Mouse (Mus musculus): ENCODE data around the gene Poldip2. TPM values are rescaled to one million over a fixed set of nuclear protein-coding genes. Genes with fewer than 3 reads are reported as not detected.

Gene Poldip2
- polyA plus RNA-seq, 1 experiment from 2014 or later = 165 TPM

- 95% methylated on average over 7 of the region's 7 CpGs for WGBS
- H3K4me3 ChIP-seq (replicated peaks; ENCODE audit: low read depth, low read length) = no peak overlapping the region
- H3K4me1 ChIP-seq (ENCODE audit: control insufficient read depth, insufficient read depth, low read length) = peaks cover 8% of the 10 kb centered on the region
- H3K27ac ChIP-seq (replicated peaks; ENCODE audit: low read depth, low read length) = no peak overlapping the region
- DNase-seq = peak; percentile 40
- no peaks in the 10 kb centered on the region for H3K27me3 ChIP-seq (ENCODE audit: control insufficient read depth, insufficient read depth, low read length)
- no peak for ATAC-seq (ENCODE audit: low FRiP score, low TSS enrichment)
- no peak overlapping the region for H3K4me2 ChIP-seq (ENCODE audit: low read length)
- H3K9me3 ChIP-seq (ENCODE audit: control insufficient read depth, low read length) = no peaks in the 10 kb centered on the region
- peaks cover 47% of the 10 kb centered on the region for H3K36me3 ChIP-seq (ENCODE audit: control insufficient read depth, insufficient read depth, low read length)
- H3K9ac ChIP-seq (replicated peaks; ENCODE audit: low read length) = no peak overlapping the region
These were observed 32.6 kb downstream of the Poldip2 start for GRCm38 (mm10) chr11:78544449-78545111.

- ATAC-seq (ENCODE audit: low FRiP score, low TSS enrichment) = no peak
- no peak for DNase-seq
- Histone ChIP-seq H3K9ac (replicated peaks; ENCODE audit: low read length) (no peak overlapping the region), H3K27ac (replicated peaks; ENCODE audit: low read depth, low read length) (no peak overlapping the region), H3K27me3 (ENCODE audit: control insufficient read depth, insufficient read depth, low read length) (no peaks in the 10 kb centered on the region), H3K36me3 (ENCODE audit: control insufficient read depth, insufficient read depth, low read length) (peaks cover 41% of the 10 kb centered on the region), H3K4me2 (ENCODE audit: low read length) (no peak overlapping the region), H3K4me1 (ENCODE audit: control insufficient read depth, insufficient read depth, low read length) (peaks cover 11% of the 10 kb centered on the region), H3K4me3 (replicated peaks; ENCODE audit: low read depth, low read length) (no peak overlapping the region), H3K9me3 (ENCODE audit: control insufficient read depth, low read length) (no peaks in the 10 kb centered on the region)
- WGBS = 86% methylated on average over 8 of the region's 8 CpGs
These were observed 33.2 kb downstream of the Poldip2 start for GRCm38 (mm10) chr11:78545181-78545580.

GRCm38 (mm10) chr11:78547718-78548460, 35.9 kb downstream of the Poldip2 start:
- Histone ChIP-seq H3K4me3 (replicated peaks; ENCODE audit: low read depth, low read length) (no peak overlapping the region), H3K27me3 (ENCODE audit: control insufficient read depth, insufficient read depth, low read length) (no peaks in the 10 kb centered on the region), H3K36me3 (ENCODE audit: control insufficient read depth, insufficient read depth, low read length) (peaks cover 22% of the 10 kb centered on the region), H3K27ac (replicated peaks; ENCODE audit: low read depth, low read length) (no peak overlapping the region), H3K4me2 (ENCODE audit: low read length) (no peak overlapping the region), H3K4me1 (ENCODE audit: control insufficient read depth, insufficient read depth, low read length) (peaks cover 11% of the 10 kb centered on the region), H3K9ac (replicated peaks; ENCODE audit: low read length) (no peak overlapping the region), H3K9me3 (ENCODE audit: control insufficient read depth, low read length) (no peaks in the 10 kb centered on the region)
- no peak for ATAC-seq (ENCODE audit: low FRiP score, low TSS enrichment)
- WGBS = 97% methylated on average over 2 of the region's 2 CpGs
- DNase-seq = no peak

GRCm38 (mm10) chr11:78549491-78549987, 37.5 kb downstream of the Poldip2 start:
- peaks cover 10% of the 10 kb centered on the region for H3K36me3 ChIP-seq (ENCODE audit: control insufficient read depth, insufficient read depth, low read length)
- H3K27me3 ChIP-seq (ENCODE audit: control insufficient read depth, insufficient read depth, low read length) = no peaks in the 10 kb centered on the region
- ATAC-seq (ENCODE audit: low FRiP score, low TSS enrichment) = no peak
- H3K9me3 ChIP-seq (ENCODE audit: control insufficient read depth, low read length) = no peaks in the 10 kb centered on the region
- H3K4me1 ChIP-seq (ENCODE audit: control insufficient read depth, insufficient read depth, low read length) = peaks cover 11% of the 10 kb centered on the region
- no peak for DNase-seq
- H3K27ac ChIP-seq (replicated peaks; ENCODE audit: low read depth, low read length) = no peak overlapping the region
- peak overlapping the region; percentile 60 for H3K4me3 ChIP-seq (replicated peaks; ENCODE audit: low read depth, low read length)
- 12% methylated on average over 5 of the region's 5 CpGs for WGBS
- peak overlapping the region; percentile 80 for H3K4me2 ChIP-seq (ENCODE audit: low read length)
- no peak overlapping the region; the same call in 1 of the 2 replicates for H3K9ac ChIP-seq (replicated peaks; ENCODE audit: low read length)

- Histone ChIP-seq H3K27ac (replicated peaks; ENCODE audit: low read depth, low read length) (peak within 1 kb of the TSS; percentile 83), H3K4me1 (ENCODE audit: control insufficient read depth, insufficient read depth, low read length) (peaks cover 11% of the 10 kb centered on the region), H3K9me3 (ENCODE audit: control insufficient read depth, low read length) (no peaks in the 10 kb centered on the region), H3K27me3 (ENCODE audit: control insufficient read depth, insufficient read depth, low read length) (no peaks in the 10 kb centered on the region), H3K9ac (replicated peaks; ENCODE audit: low read length) (peak within 1 kb of the TSS; percentile 60), H3K4me3 (replicated peaks; ENCODE audit: low read depth, low read length) (peak within 1 kb of the TSS; percentile 60), H3K4me2 (ENCODE audit: low read length) (peak within 1 kb of the TSS; percentile 80), H3K36me3 (ENCODE audit: control insufficient read depth, insufficient read depth, low read length) (peaks cover 3% of the 10 kb centered on the region)
- DNase-seq (peak; percentile 97), ATAC-seq (ENCODE audit: low FRiP score, low TSS enrichment) (peak; percentile 100)
- WGBS = under 1% methylated on average over 60 of the region's 60 CpGs
These were observed 38.4 kb downstream of the Poldip2 start, which contains the start of gene Tmem97 for GRCm38 (mm10) chr11:78550168-78551058. TSS of gene Tmem97 (minus strand) at chr11:78550777.

GRCm38 (mm10) chr11:78551059-78551398, 39.0 kb downstream of the Poldip2 start:
- Histone ChIP-seq H3K4me1 (ENCODE audit: control insufficient read depth, insufficient read depth, low read length) (peaks cover 11% of the 10 kb centered on the region), H3K27me3 (ENCODE audit: control insufficient read depth, insufficient read depth, low read length) (no peaks in the 10 kb centered on the region), H3K4me3 (replicated peaks; ENCODE audit: low read depth, low read length) (peak overlapping the region; percentile 60), H3K9ac (replicated peaks; ENCODE audit: low read length) (peak overlapping the region; percentile 52), H3K4me2 (ENCODE audit: low read length) (peak overlapping the region; percentile 80), H3K9me3 (ENCODE audit: control insufficient read depth, low read length) (no peaks in the 10 kb centered on the region), H3K27ac (replicated peaks; ENCODE audit: low read depth, low read length) (peak overlapping the region; percentile 83), H3K36me3 (ENCODE audit: control insufficient read depth, insufficient read depth, low read length) (no peaks in the 10 kb centered on the region)
- ATAC-seq (ENCODE audit: low FRiP score, low TSS enrichment) = peak; percentile 43
- WGBS = 34% methylated on average over 6 of the region's 6 CpGs
- DNase-seq = no peak

GRCm38 (mm10) chr11:78555623-78556022, 43.6 kb downstream of the Poldip2 start:
- no peak overlapping the region for H3K4me2 ChIP-seq (ENCODE audit: low read length)
- H3K27me3 ChIP-seq (ENCODE audit: control insufficient read depth, insufficient read depth, low read length) = no peaks in the 10 kb centered on the region
- no peak overlapping the region for H3K27ac ChIP-seq (replicated peaks; ENCODE audit: low read depth, low read length)
- WGBS = 80% methylated on average over 3 of the region's 3 CpGs
- H3K9me3 ChIP-seq (ENCODE audit: control insufficient read depth, low read length) = no peaks in the 10 kb centered on the region
- no peak overlapping the region for H3K9ac ChIP-seq (replicated peaks; ENCODE audit: low read length)
- ATAC-seq (ENCODE audit: low FRiP score, low TSS enrichment) = no peak
- H3K36me3 ChIP-seq (ENCODE audit: control insufficient read depth, insufficient read depth, low read length) = no peaks in the 10 kb centered on the region
- no peak for DNase-seq
- no peak overlapping the region for H3K4me3 ChIP-seq (replicated peaks; ENCODE audit: low read depth, low read length)
- no peaks in the 10 kb centered on the region for H3K4me1 ChIP-seq (ENCODE audit: control insufficient read depth, insufficient read depth, low read length)

- WGBS = 85% methylated on average over 4 of the region's 4 CpGs
- Histone ChIP-seq H3K4me3 (replicated peaks; ENCODE audit: low read depth, low read length) (no peak overlapping the region), H3K4me1 (ENCODE audit: control insufficient read depth, insufficient read depth, low read length) (no peaks in the 10 kb centered on the region), H3K36me3 (ENCODE audit: control insufficient read depth, insufficient read depth, low read length) (no peaks in the 10 kb centered on the region), H3K27me3 (ENCODE audit: control insufficient read depth, insufficient read depth, low read length) (no peaks in the 10 kb centered on the region), H3K27ac (replicated peaks; ENCODE audit: low read depth, low read length) (no peak overlapping the region), H3K4me2 (ENCODE audit: low read length) (no peak overlapping the region), H3K9me3 (ENCODE audit: control insufficient read depth, low read length) (no peaks in the 10 kb centered on the region), H3K9ac (replicated peaks; ENCODE audit: low read length) (no peak overlapping the region)
- no peak for DNase-seq
- ATAC-seq (ENCODE audit: low FRiP score, low TSS enrichment) = no peak
These were observed 44.1 kb downstream of the Poldip2 start for GRCm38 (mm10) chr11:78556070-78556469.

All from midbrain, embryonic 14.5 days (tissue).